Mouse (Mus musculus) gastrocnemius, postnatal 10 days (tissue): Measurements from ENCODE around the gene Gxylt2. TPM values are rescaled to one million over a fixed set of nuclear protein-coding genes. Genes with fewer than 3 reads are reported as not detected.

Source experiments
- DNase-seq: peaks from one replicate; pipeline ENCODE4 v3.0.0; 2021; ENCODE audit warnings: mixed read lengths
- total RNA-seq, 2 experiments: library from RNA; stranded (reverse); gene quantifications; 2 replicates each; pipeline ENCODE4 v1.2.3; 2021

Gene Gxylt2
- total RNA-seq, 2 experiments from 2014 or later = 5.0 to 7.9 TPM

- peak; percentile 41 for DNase-seq
These were observed 96.0 kb downstream of the Gxylt2 start for GRCm38 (mm10) chr6:100800497-100800955.

GRCm38 (mm10) chr6:100802381-100803083 is 98.0 kb downstream of the Gxylt2 start:
- DNase-seq = peak; percentile 12

- no peak for DNase-seq
These were observed 98.7 kb downstream of the Gxylt2 start for GRCm38 (mm10) chr6:100803250-100803649.

- no peak for DNase-seq
These were observed 102.7 kb downstream of the Gxylt2 start for GRCm38 (mm10) chr6:100807187-100807586.

GRCm38 (mm10) chr6:100807746-100808145 is 103.2 kb downstream of the Gxylt2 start:
- no peak for DNase-seq

- no peak for DNase-seq
These were observed 103.8 kb downstream of the Gxylt2 start for GRCm38 (mm10) chr6:100808221-100808778.

- DNase-seq = no peak
These were observed 105.6 kb downstream of the Gxylt2 start for GRCm38 (mm10) chr6:100810117-100810516.

- DNase-seq = no peak
These were observed 107.2 kb downstream of the Gxylt2 start for GRCm38 (mm10) chr6:100811731-100812130.

GRCm38 (mm10) chr6:100821367-100821766 is 116.8 kb downstream of the Gxylt2 start:
- no peak for DNase-seq

- no peak for DNase-seq
These were observed 118.8 kb downstream of the Gxylt2 start for GRCm38 (mm10) chr6:100823356-100823755.

- no peak for DNase-seq
These were observed 119.9 kb downstream of the Gxylt2 start for GRCm38 (mm10) chr6:100824381-100824965.

- DNase-seq = no peak
These were observed 121.5 kb downstream of the Gxylt2 start for GRCm38 (mm10) chr6:100826046-100826445.

GRCm38 (mm10) chr6:100828565-100828964 is 124.0 kb downstream of the Gxylt2 start:
- no peak for DNase-seq

GRCm38 (mm10) chr6:100829770-100830169 is 125.2 kb downstream of the Gxylt2 start:
- no peak for DNase-seq

GRCm38 (mm10) chr6:100831188-100831587 is 126.7 kb downstream of the Gxylt2 start:
- no peak for DNase-seq

- DNase-seq = no peak
These were observed 127.2 kb downstream of the Gxylt2 start for GRCm38 (mm10) chr6:100831751-100832150.

- peak; percentile 90 for DNase-seq
These were observed 128.8 kb downstream of the Gxylt2 start, which contains the start of gene Ppp4r2 for GRCm38 (mm10) chr6:100833355-100833754. Gene Ppp4r2, plus strand, starts transcription at chr6:100833622.

GRCm38 (mm10) chr6:100833811-100834481 is 129.4 kb downstream of the Gxylt2 start:
- peak; percentile 42 for DNase-seq

GRCm38 (mm10) chr6:100834489-100835160 is 130.1 kb downstream of the Gxylt2 start:
- DNase-seq = no peak

- DNase-seq = no peak
These were observed 140.5 kb downstream of the Gxylt2 start for GRCm38 (mm10) chr6:100845058-100845457.

- no peak for DNase-seq
These were observed 142.7 kb downstream of the Gxylt2 start for GRCm38 (mm10) chr6:100847264-100847663.

GRCm38 (mm10) chr6:100848682-100849375 is 144.3 kb downstream of the Gxylt2 start:
- no peak for DNase-seq
